Mouse (Mus musculus) heart, embryonic 14.5 days (tissue): Measurements from ENCODE around the gene Kncn. TPM values are rescaled to one million over a fixed set of nuclear protein-coding genes. Genes with fewer than 3 reads are reported as not detected.

Source experiments
- ATAC-seq: fragments of 200-750 bp; cut with Nextera tagmentation; 2 replicates; pipeline ENCODE4 v1.8.0; 2017; ENCODE audit warnings: low read depth, moderate TSS enrichment; ENCODE audit not compliant: insufficient number of reproducible peaks, insufficient read depth, low FRiP score
- H3K27ac ChIP-seq, 2 experiments: fragments of 200-500 bp in 1 of 2; fragments of 300-500 bp in 1 of 2; sonication (generic) in 1 of 2; replicated peaks in 1 of 2; 2 replicates each; pipeline ENCODE4 v1.5.1; 2012 to 2014; ENCODE audit warnings: low read depth in 2 of 2, low read length in 2 of 2, control low read depth in 1 of 2, mild to moderate bottlenecking in 1 of 2, mixed read lengths in 1 of 2; ENCODE audit not compliant: control insufficient read depth in 1 of 2, insufficient read depth in 1 of 2
- H3K27me3 ChIP-seq: fragments of 300-500 bp; sonication (generic); 2 replicates; pipeline ENCODE4 v1.6.1; 2014; ENCODE audit warnings: mild to moderate bottlenecking, low read length, control low read depth; ENCODE audit not compliant: control insufficient read depth, insufficient read depth
- H3K36me3 ChIP-seq: fragments of 300-500 bp; sonication (generic); 2 replicates; pipeline ENCODE4 v1.6.1; 2014; ENCODE audit warnings: mild to moderate bottlenecking, control low read depth, low read length, mixed read lengths; ENCODE audit not compliant: control insufficient read depth, insufficient read depth
- H3K4me1 ChIP-seq, 2 experiments: fragments of 200-500 bp in 1 of 2; fragments of 300-500 bp in 1 of 2; sonication (generic) in 1 of 2; 2 replicates each; pipeline ENCODE4 v1.6.1; 2012 to 2014; ENCODE audit warnings: low read length in 2 of 2, control low read depth in 1 of 2, mixed read lengths in 1 of 2; ENCODE audit not compliant: control insufficient read depth in 2 of 2, insufficient read depth in 2 of 2
- H3K4me2 ChIP-seq: fragments of 300-500 bp; sonication (generic); 2 replicates; pipeline ENCODE4 v1.6.1; 2014; ENCODE audit warnings: mild to moderate bottlenecking, low read length
- H3K4me3 ChIP-seq, 2 experiments: fragments of 200-500 bp in 1 of 2; fragments of 300-500 bp in 1 of 2; sonication (generic) in 1 of 2; 2 replicates each; pipeline ENCODE4 v1.5.1; 2012 to 2014; ENCODE audit warnings: low read length in 2 of 2, mild to moderate bottlenecking in 2 of 2, control low read depth in 1 of 2, low read depth in 1 of 2, moderate library complexity in 1 of 2; ENCODE audit not compliant: control insufficient read depth in 1 of 2, insufficient read depth in 1 of 2
- H3K9ac ChIP-seq: fragments of 300-500 bp; sonication (generic); 2 replicates; pipeline ENCODE4 v1.6.1; 2014; ENCODE audit warnings: mild to moderate bottlenecking, low read length
- H3K9me3 ChIP-seq: fragments of 300-500 bp; sonication (generic); 2 replicates; pipeline ENCODE4 v1.6.1; 2016; ENCODE audit warnings: low read length, control low read depth; ENCODE audit not compliant: control insufficient read depth
- WGBS: fragments of 180-500 bp; shearing (Covaris S2); extraction: QIAGEN DNeasy Blood & Tissue Kit; methylation state at CpG from one replicate; pipeline ENCODE4 v1.1.7; 2014; 5-methylcytosine and 5-hydroxymethylcytosine counted together
- polyA plus RNA-seq: library from polyadenylated mRNA; unstranded; fragments of >200 nt; fragmentation: Nextera tagmentation; extraction: Ambion mirVana; gene quantifications from 2 replicates; pipeline ENCODE4 v1.2.1, GENCODE M21; 2014

The Kncn gene
- polyA plus RNA-seq, 1 experiment from 2014 or later: not detected

GRCm38 (mm10) chr4:115935835-115936581 is 51.8 kb downstream of the Kncn start:
- H3K9me3 ChIP-seq: no peaks in the 10 kb centered on the region
- no peaks in the 10 kb centered on the region for H3K36me3 ChIP-seq
- H3K27me3 ChIP-seq: peaks cover 99% of the 10 kb centered on the region
- H3K9ac ChIP-seq: no peak overlapping the region
- H3K4me2 ChIP-seq: peak overlapping the region; percentile 43
- ATAC-seq: no peak
- WGBS: under 1% methylated on average over 36 of the region's 36 CpGs
- H3K4me3 ChIP-seq: peak overlapping the region in 1 of 2 experiments; percentile 21; a peak in 2 of 4 replicates
- no peak overlapping the region for H3K27ac ChIP-seq
- peaks cover 0 to 17% of the 10 kb centered on the region in 2 experiments; a peak in 3 of 4 replicates for H3K4me1 ChIP-seq

- under 1% methylated on average over 20 of the region's 20 CpGs for WGBS
- no peak overlapping the region for H3K27ac ChIP-seq
- ATAC-seq: no peak
- H3K4me2 ChIP-seq: peak overlapping the region; percentile 43
- peaks cover 0 to 17% of the 10 kb centered on the region in 2 experiments; a peak in 3 of 4 replicates for H3K4me1 ChIP-seq
- no peak overlapping the region for H3K9ac ChIP-seq
- H3K27me3 ChIP-seq: peaks cover 99% of the 10 kb centered on the region
- H3K9me3 ChIP-seq: no peaks in the 10 kb centered on the region
- H3K36me3 ChIP-seq: no peaks in the 10 kb centered on the region
- H3K4me3 ChIP-seq: peak overlapping the region in 1 of 2 experiments; percentile 21; a peak in 2 of 4 replicates
Observed at GRCm38 (mm10) chr4:115936646-115937045, 52.4 kb downstream of the Kncn start.

GRCm38 (mm10) chr4:115937061-115937976 is 53.1 kb downstream of the Kncn start:
- H3K4me2 ChIP-seq: peak overlapping the region; percentile 43; the same call in 1 of the 2 replicates
- no peak overlapping the region for H3K9ac ChIP-seq
- H3K36me3 ChIP-seq: no peaks in the 10 kb centered on the region
- 5% methylated on average over 19 of the region's 19 CpGs for WGBS
- H3K27ac ChIP-seq: no peak overlapping the region
- ATAC-seq: no peak
- H3K4me1 ChIP-seq: peaks cover 0 to 17% of the 10 kb centered on the region in 2 experiments; a peak in 3 of 4 replicates
- H3K27me3 ChIP-seq: peaks cover 99% of the 10 kb centered on the region
- peak overlapping the region in 1 of 2 experiments; percentile 21; a peak in 2 of 4 replicates for H3K4me3 ChIP-seq
- no peaks in the 10 kb centered on the region for H3K9me3 ChIP-seq

GRCm38 (mm10) chr4:115938276-115939160 is 54.3 kb downstream of the Kncn start:
- peaks cover 99% of the 10 kb centered on the region for H3K27me3 ChIP-seq
- peaks cover 0 to 17% of the 10 kb centered on the region in 2 experiments; a peak in 3 of 4 replicates for H3K4me1 ChIP-seq
- whole genome bisulfite sequencing: 2% methylated on average over 37 of the region's 37 CpGs
- no peaks in the 10 kb centered on the region for H3K36me3 ChIP-seq
- no peak overlapping the region for H3K27ac ChIP-seq
- no peak overlapping the region for H3K4me2 ChIP-seq
- peak overlapping the region in 1 of 2 experiments; percentile 38; a peak in 1 of 4 replicates for H3K4me3 ChIP-seq
- no peak for ATAC-seq
- no peak overlapping the region for H3K9ac ChIP-seq
- no peaks in the 10 kb centered on the region for H3K9me3 ChIP-seq

Other genes starting within 250 kb of the Kncn start
- 1.6 and 4.2 TPM in 2 replicates for gene Cyp4b1, start 236.7 kb upstream of the Kncn start, polyA plus RNA-seq
- 32.5 and 32.7 TPM in 2 replicates for gene Efcab14, start 146.7 kb upstream of the Kncn start, polyA plus RNA-seq
- 0.26 and 0.53 TPM in 2 replicates for gene Tex38, start 103.4 kb upstream of the Kncn start, polyA plus RNA-seq
- gene Atpaf1, start 99.6 kb upstream of the Kncn start, polyA plus RNA-seq: 89.2 and 89.5 TPM in 2 replicates
- gene Mob3c, start 56.3 kb upstream of the Kncn start, polyA plus RNA-seq: 6.8 and 8.0 TPM in 2 replicates
- gene Mknk1, start 45.2 kb upstream of the Kncn start, polyA plus RNA-seq: 16.2 and 16.7 TPM in 2 replicates
- gene 6430628N08Rik, start 6.3 kb downstream of the Kncn start, polyA plus RNA-seq: not detected in 2 replicates
- not detected in 2 replicates for gene Dmbx1, start 55.5 kb downstream of the Kncn start, polyA plus RNA-seq
- 1.1 and 1.9 TPM in 2 replicates for gene Faah, start 133.5 kb downstream of the Kncn start, polyA plus RNA-seq
- gene Nsun4, start 169.5 kb downstream of the Kncn start, polyA plus RNA-seq: 30.3 and 30.5 TPM in 2 replicates
- 1,366 and 1,395 TPM in 2 replicates for gene Uqcrh, start 190.7 kb downstream of the Kncn start, polyA plus RNA-seq
- 54.1 and 55.9 TPM in 2 replicates for gene Lrrc41, start 190.9 kb downstream of the Kncn start, polyA plus RNA-seq
- gene Rad54l, start 239.3 kb downstream of the Kncn start, polyA plus RNA-seq: 18.0 and 19.7 TPM in 2 replicates
- gene Pomgnt1, start 239.4 kb downstream of the Kncn start, polyA plus RNA-seq: 66.3 and 66.4 TPM in 2 replicates